Mouse (Mus musculus): ENCODE data around the gene Gm3139. TPM values are rescaled to one million over a fixed set of nuclear protein-coding genes. Genes with fewer than 3 reads are reported as not detected.
"Not testable (repeated sequence)": the region's sequence is repeated elsewhere in the genome, so short reads cannot be mapped to it uniquely, and the experiment has no call there.

Gm3139 gene
- not detected in 2 replicates for polyA plus RNA-seq (2016; fragmentation: Nextera tagmentation; extraction: Ambion mirVana)

GRCm38 (mm10) chr5:94525987-94526386, at the start of gene Gm3139:
Gene Gm3139, plus strand, starts transcription at chr5:94526287.
- WGBS = no CpG with 5 or more reads among the region's 2 CpGs
- H3K36me3 ChIP-seq; H3K9ac ChIP-seq; ATAC-seq (ENCODE audit: low FRiP score); H3K9me3 ChIP-seq (replicated peaks); H3K4me3 ChIP-seq; H3K4me2 ChIP-seq (replicated peaks); H3K27me3 ChIP-seq; H3K27ac ChIP-seq; H3K4me1 ChIP-seq: not testable (repeated sequence)

Other genes with a start within 250 kb of the Gm3139 start
- gene A430089I19Rik, start 219.5 kb upstream of the Gm3139 start, polyA plus RNA-seq (2016; fragmentation: Nextera tagmentation; extraction: Ambion mirVana) = not detected in 2 replicates
- gene Gm6502, start 211.9 kb upstream of the Gm3139 start, polyA plus RNA-seq (2016; fragmentation: Nextera tagmentation; extraction: Ambion mirVana) = not detected in 2 replicates
- not detected in 2 replicates for gene AA792892, start 186.5 kb upstream of the Gm3139 start, polyA plus RNA-seq (2016; fragmentation: Nextera tagmentation; extraction: Ambion mirVana)
- not detected in 2 replicates for gene Gm7682, start 80.5 kb upstream of the Gm3139 start, polyA plus RNA-seq (2016; fragmentation: Nextera tagmentation; extraction: Ambion mirVana)
- gene Gm3147, start 90.1 kb downstream of the Gm3139 start, polyA plus RNA-seq (2016; fragmentation: Nextera tagmentation; extraction: Ambion mirVana) = not detected in 2 replicates
- not detected in 2 replicates for gene Gm6509, start 97.7 kb downstream of the Gm3139 start, polyA plus RNA-seq (2016; fragmentation: Nextera tagmentation; extraction: Ambion mirVana)
- not detected in 2 replicates for gene Gm6205, start 122.1 kb downstream of the Gm3139 start, polyA plus RNA-seq (2016; fragmentation: Nextera tagmentation; extraction: Ambion mirVana)

Measured in hindbrain, embryonic 12.5 days (tissue).